8 mouse cellular contexts compared by ENCODE assay signal in the genomic region with DNA sequence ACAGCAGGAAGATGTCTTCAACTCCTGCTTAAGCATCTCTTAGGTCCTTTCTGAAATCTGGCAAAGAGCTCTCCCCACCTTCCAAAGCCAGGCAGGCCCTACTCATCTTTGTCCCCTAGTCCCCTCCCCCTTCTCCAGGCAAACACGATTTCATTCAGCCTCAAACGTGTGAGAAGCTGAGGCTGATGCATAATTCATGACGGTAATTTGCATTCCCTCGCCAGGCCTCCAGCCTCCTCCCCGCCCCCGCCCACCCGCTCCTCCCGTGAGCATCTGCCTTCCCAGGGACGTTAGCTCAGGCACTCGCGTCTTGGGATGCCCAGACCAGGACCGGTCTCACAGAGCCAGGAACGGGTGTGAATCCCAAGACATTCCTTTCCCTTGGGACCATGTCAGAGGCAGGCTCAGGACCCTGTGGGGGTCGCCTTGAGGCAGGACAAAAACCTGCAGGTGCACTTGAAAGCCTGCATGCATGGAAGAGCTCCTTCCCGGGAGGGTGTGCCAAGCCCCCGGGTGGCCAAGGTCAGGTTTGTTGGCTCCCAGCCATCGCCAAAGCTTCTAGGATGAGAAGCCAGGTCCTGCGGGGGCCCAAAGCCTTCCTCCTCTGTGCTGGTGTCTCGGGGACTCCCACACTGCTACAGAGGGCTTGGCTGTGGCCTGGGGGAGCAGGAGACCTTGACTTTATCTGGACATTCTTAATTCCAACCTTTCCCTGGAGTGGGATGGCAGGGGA. TPM values are rescaled to one million over a fixed set of nuclear protein-coding genes. Genes with fewer than 3 reads are reported as not detected.
DNase-seq lines count a peak whose midpoint lies in the region; ATAC-seq and TF ChIP-seq lines count a peak whose summit lies in the region.
"Had no signal": no experiment of that assay in that cellular context is flagged by ENCODE, and none has a peak within 500 bp of the region (broad histone marks: within the 10 kb centered on the region; RNA-seq: fewer than 3 reads in every experiment).

No protein-coding gene starts in this region.

- H3K4me2 ChIP-seq in lung, embryonic 14.5 days, result no peak overlapping the region
- 0 out of 2 replicates have a peak overlapping the region, but pooled peaks have one; percentile 15 for H3K4me2 ChIP-seq in embryonic facial prominence, embryonic 15.5 days (replicated peaks)
- H3K4me2 ChIP-seq in neural tube, embryonic 12.5 days (replicated peaks), result peak overlapping the region; percentile 57
- H3K4me2 ChIP-seq: liver, embryonic 13.5 days had no signal

- no peaks in the 10 kb centered on the region for H3K36me3 ChIP-seq in lung, embryonic 14.5 days (ENCODE audit: insufficient read depth)
- no peaks in the 10 kb centered on the region for H3K36me3 ChIP-seq in embryonic facial prominence, embryonic 15.5 days
- H3K36me3 ChIP-seq in neural tube, embryonic 12.5 days, result no peaks in the 10 kb centered on the region
- H3K36me3 ChIP-seq: liver, embryonic 13.5 days had no signal

- no peak for TF ChIP-seq CTCF in lung, embryonic 14.5 days (IDR thresholded peaks at IDR 0.05; ENCODE audit: low read depth)

- peak; percentile 38; the same call in 1 of the 2 replicates for ATAC-seq in lung, embryonic 14.5 days (ENCODE audit: insufficient read depth)
- no peak for ATAC-seq in embryonic facial prominence, embryonic 15.5 days (ENCODE audit: insufficient number of reproducible peaks, low FRiP score, low TSS enrichment, low read depth)
- peak; percentile 90 for ATAC-seq in neural tube, embryonic 12.5 days (ENCODE audit: low FRiP score, low read depth)

- H3K4me1 ChIP-seq in lung, embryonic 14.5 days (ENCODE audit: insufficient read depth), result no peaks in the 10 kb centered on the region; the same call in 1 of the 2 replicates
- peaks cover 7% of the 10 kb centered on the region for H3K4me1 ChIP-seq in embryonic facial prominence, embryonic 15.5 days
- H3K4me1 ChIP-seq in neural tube, embryonic 12.5 days, result peaks cover 19% of the 10 kb centered on the region
- H3K4me1 ChIP-seq: liver, embryonic 13.5 days had no signal

- no peak overlapping the region for H3K4me3 ChIP-seq in lung, embryonic 14.5 days (ENCODE audit: low read depth, low read length)
- no peak overlapping the region for H3K4me3 ChIP-seq in embryonic facial prominence, embryonic 15.5 days (replicated peaks)
- H3K4me3 ChIP-seq in neural tube, embryonic 12.5 days, result no peak overlapping the region; the same call in 1 of the 2 replicates
- H3K4me3 ChIP-seq: liver, embryonic 13.5 days had no signal

- no peak overlapping the region for H3K27ac ChIP-seq in lung, embryonic 14.5 days (ENCODE audit: low read depth)
- H3K27ac ChIP-seq in embryonic facial prominence, embryonic 15.5 days (replicated peaks), result no peak overlapping the region
- no peak overlapping the region for H3K27ac ChIP-seq in neural tube, embryonic 12.5 days
- H3K27ac ChIP-seq: liver, embryonic 13.5 days had no signal

- 6% methylated on average over 19 of the region's 19 CpGs for WGBS in lung, embryonic 14.5 days
- 6% methylated on average over 19 of the region's 19 CpGs for WGBS in embryonic facial prominence, embryonic 15.5 days
- 5% methylated on average over 19 of the region's 19 CpGs for WGBS in neural tube, embryonic 12.5 days

- no peaks in the 10 kb centered on the region for H3K27me3 ChIP-seq in lung, embryonic 14.5 days (ENCODE audit: insufficient read depth, low read length)
- no peaks in the 10 kb centered on the region for H3K27me3 ChIP-seq in embryonic facial prominence, embryonic 15.5 days
- no peaks in the 10 kb centered on the region for H3K27me3 ChIP-seq in neural tube, embryonic 12.5 days (replicated peaks)

- H3K9ac ChIP-seq in lung, embryonic 14.5 days, result no peak overlapping the region
- no peak overlapping the region for H3K9ac ChIP-seq in embryonic facial prominence, embryonic 15.5 days
- H3K9ac ChIP-seq in neural tube, embryonic 12.5 days, result peak overlapping the region; percentile 35; the same call in 1 of the 2 replicates
- H3K9ac ChIP-seq: liver, embryonic 13.5 days had no signal

- H3K9me3 ChIP-seq in lung, embryonic 14.5 days (ENCODE audit: low read depth, low read length), result no peaks in the 10 kb centered on the region
- no peaks in the 10 kb centered on the region for H3K9me3 ChIP-seq in embryonic facial prominence, embryonic 15.5 days (replicated peaks)
- no peaks in the 10 kb centered on the region for H3K9me3 ChIP-seq in neural tube, embryonic 12.5 days
- H3K9me3 ChIP-seq: liver, embryonic 13.5 days had no signal

- DNase-seq in lung, embryonic 14.5 days, result peak; percentile 10
- DNase-seq in lung, postnatal 25 days (ENCODE audit: low spot score), result no peak
- DNase-seq in layer of hippocampus, postnatal 14 days (ENCODE audit: low spot score in 2 of 2), result peak; percentile 31 to 55
- no peak for DNase-seq in thymus, postnatal 25 days
- no peak for DNase-seq in lung, postnatal 36 days
- DNase-seq: liver, embryonic 13.5 days had no signal

RNA-seq across cellular contexts. Expression of a gene that starts 33.2 kb away (rescaled TPM):
- 0.13 and 0.20 TPM in 2 replicates for polyA plus RNA-seq in lung, embryonic 14.5 days (2014; fragmentation: Nextera tagmentation; extraction: Ambion mirVana)
- 1.6 and 1.9 TPM in 2 replicates for polyA plus RNA-seq in embryonic facial prominence, embryonic 15.5 days (2015; fragmentation: Nextera tagmentation; extraction: Ambion mirVana)
- 10 to 100 TPM in 1 of 2 experiments, 1 to 10 TPM in 1; 9.8 to 11.3 TPM for total RNA-seq in layer of hippocampus, postnatal 14 days (2021)
- 2.1 and 3.0 TPM in 2 replicates for polyA plus RNA-seq in neural tube, embryonic 12.5 days (2016; fragmentation: Nextera tagmentation; extraction: Ambion mirVana)

Comparison
In these comparisons a context has a peak if more than half of its experiments do, and no peak if none do; other contexts are left out.
1. DNase-seq: peak in lung, embryonic 14.5 days (single experiment) and layer of hippocampus, postnatal 14 days (2 of 2); none in lung, postnatal 25 days (single experiment), thymus, postnatal 25 days (single experiment) and lung, postnatal 36 days (single experiment).